Mouse (Mus musculus): Measurements from ENCODE around the gene Gripap1. TPM values are rescaled to one million over a fixed set of nuclear protein-coding genes. Genes with fewer than 3 reads are reported as not detected.
"Not testable (repeated sequence)": the region's sequence is repeated elsewhere in the genome, so short reads cannot be mapped to it uniquely, and the experiment has no call there.

Gene Gripap1
- polyA plus RNA-seq, 1 experiment = 30.3 TPM

DNA sequence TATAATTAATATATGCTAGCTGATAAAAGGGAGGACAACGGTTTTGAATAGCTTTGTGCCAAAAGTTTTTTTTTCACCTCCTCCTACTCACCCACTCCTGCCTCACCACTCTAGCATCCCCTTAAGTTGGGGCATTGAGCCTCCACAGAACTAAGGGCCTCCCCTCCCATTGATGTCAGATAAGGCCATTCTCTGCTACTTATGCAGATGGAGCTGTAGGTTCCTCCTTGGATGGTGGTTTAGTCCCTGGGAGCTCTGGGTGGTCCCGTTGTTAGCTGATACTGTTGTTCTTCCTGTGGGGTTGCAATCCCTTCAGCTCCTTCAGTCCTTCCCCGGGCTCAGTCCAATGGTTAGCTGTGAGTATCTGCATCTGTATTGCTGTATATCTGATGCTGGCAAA, 10.3 kb upstream of the Gripap1 start:
- Histone ChIP-seq H3K4me3 (ENCODE audit: insufficient read depth, low read depth, low read length) (no peak overlapping the region), H3K36me3 (ENCODE audit: control insufficient read depth, insufficient read depth, low read length) (no peaks in the 10 kb centered on the region), H3K27me3 (replicated peaks; ENCODE audit: control insufficient read depth, insufficient read depth, low read length) (no peaks in the 10 kb centered on the region), H3K4me1 (ENCODE audit: control insufficient read depth, insufficient read depth, low read length) (no peaks in the 10 kb centered on the region; the same call in 1 of the 2 replicates), H3K27ac (ENCODE audit: insufficient read depth, low read depth, low read length) (no peak overlapping the region)
- WGBS = 22% methylated on average over 3 of the region's 3 CpGs
- no peak for DNase-seq
- TF ChIP-seq CTCF (conservative IDR thresholded peaks at IDR 0.05; ENCODE audit: insufficient read depth, insufficient read length, low read depth, low read length) (no peak), POLR2A (IDR thresholded peaks at IDR 0.05; ENCODE audit: low read depth, low read length) (no peak)

DNA sequence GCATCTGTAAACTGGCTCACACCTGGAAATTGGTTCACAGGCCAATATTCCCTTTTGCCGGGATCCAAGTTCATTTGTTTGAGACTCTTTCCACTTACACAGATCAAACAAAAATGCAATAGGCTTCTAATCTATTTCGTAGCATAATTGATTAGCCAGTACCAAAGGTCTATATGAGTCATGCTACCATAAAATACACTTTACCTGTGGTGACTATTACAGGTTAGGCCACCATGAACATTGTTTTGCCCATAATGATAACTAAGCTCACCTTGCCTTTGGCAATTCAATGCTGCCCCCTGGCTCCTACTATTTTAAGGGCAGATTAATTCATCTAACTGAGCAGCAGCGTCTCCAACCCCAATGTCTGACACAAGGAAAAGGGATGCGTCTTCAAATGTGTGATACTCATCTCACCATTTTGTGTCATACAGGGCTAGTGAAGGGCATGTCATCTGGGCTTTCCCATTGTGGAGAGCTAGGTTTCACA, 6.9 kb upstream of the Gripap1 start:
- H3K27me3 ChIP-seq (replicated peaks; ENCODE audit: control insufficient read depth, insufficient read depth, low read length) = no peaks in the 10 kb centered on the region
- no peaks in the 10 kb centered on the region for H3K36me3 ChIP-seq (ENCODE audit: control insufficient read depth, insufficient read depth, low read length)
- H3K4me3 ChIP-seq (ENCODE audit: insufficient read depth, low read depth, low read length) = no peak overlapping the region
- TF ChIP-seq POLR2A (IDR thresholded peaks at IDR 0.05; ENCODE audit: low read depth, low read length) = no peak
- TF ChIP-seq CTCF (conservative IDR thresholded peaks at IDR 0.05; ENCODE audit: insufficient read depth, insufficient read length, low read depth, low read length) = no peak
- WGBS = 77% methylated on average over 4 of the region's 4 CpGs
- H3K27ac ChIP-seq (ENCODE audit: insufficient read depth, low read depth, low read length) = no peak overlapping the region
- no peaks in the 10 kb centered on the region; the same call in 1 of the 2 replicates for H3K4me1 ChIP-seq (ENCODE audit: control insufficient read depth, insufficient read depth, low read length)
- DNase-seq = no peak

DNA sequence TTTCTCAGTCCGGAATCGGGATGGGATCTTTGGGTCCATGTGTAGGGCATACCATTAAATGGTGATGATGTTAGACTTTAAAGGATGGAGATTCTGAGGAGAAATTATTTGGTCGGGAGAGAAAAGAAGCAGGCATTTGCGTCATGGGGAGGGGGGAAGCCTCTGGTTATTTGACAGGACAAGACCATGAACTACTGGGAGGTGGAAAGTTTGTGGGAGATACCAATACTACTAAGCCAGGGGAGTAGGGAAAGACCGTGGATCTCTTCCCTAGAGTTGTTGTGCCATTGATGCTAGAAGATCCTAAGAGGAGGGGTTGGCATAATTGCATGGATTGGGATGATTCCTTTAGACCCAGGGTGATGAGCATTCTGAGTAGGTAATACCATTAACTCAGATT, 744 bp downstream of the Gripap1 start:
- WGBS = 6% methylated on average over 5 of the region's 5 CpGs
- H3K4me3 ChIP-seq (ENCODE audit: insufficient read depth, low read depth, low read length) = peak overlapping the region; percentile 78
- H3K27me3 ChIP-seq (replicated peaks; ENCODE audit: control insufficient read depth, insufficient read depth, low read length) = no peaks in the 10 kb centered on the region
- H3K27ac ChIP-seq (ENCODE audit: insufficient read depth, low read depth, low read length) = peak overlapping the region; percentile 21; the same call in 1 of the 2 replicates
- TF ChIP-seq POLR2A (IDR thresholded peaks at IDR 0.05; ENCODE audit: low read depth, low read length) (no peak), CTCF (conservative IDR thresholded peaks at IDR 0.05; ENCODE audit: insufficient read depth, insufficient read length, low read depth, low read length) (no peak)
- peaks cover 3% of the 10 kb centered on the region; the same call in 1 of the 2 replicates for H3K4me1 ChIP-seq (ENCODE audit: control insufficient read depth, insufficient read depth, low read length)
- DNase-seq = no peak
- no peaks in the 10 kb centered on the region for H3K36me3 ChIP-seq (ENCODE audit: control insufficient read depth, insufficient read depth, low read length)

DNA sequence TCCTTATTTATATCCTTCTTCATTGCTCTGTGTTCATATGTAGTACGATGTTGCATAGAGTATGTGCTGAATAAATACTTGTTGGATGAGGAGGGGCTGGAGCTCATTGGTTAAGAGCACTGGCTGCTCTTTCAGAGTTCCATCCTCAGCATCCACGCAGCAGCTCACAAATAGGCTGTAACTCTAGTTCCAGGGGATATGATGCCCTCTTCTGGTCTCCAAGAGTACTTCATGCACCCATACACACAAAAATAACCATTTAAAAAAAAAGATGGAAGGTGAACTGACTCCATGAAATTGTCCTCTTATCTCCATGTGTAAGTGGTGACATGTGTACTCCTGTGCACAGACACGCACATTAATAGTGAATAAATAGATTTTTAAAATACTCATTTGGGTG, 3.8 kb downstream of the Gripap1 start:
- Histone ChIP-seq H3K27ac (ENCODE audit: insufficient read depth, low read depth, low read length) (no peak overlapping the region), H3K4me3 (ENCODE audit: insufficient read depth, low read depth, low read length) (no peak overlapping the region), H3K36me3 (ENCODE audit: control insufficient read depth, insufficient read depth, low read length) (no peaks in the 10 kb centered on the region), H3K27me3 (replicated peaks; ENCODE audit: control insufficient read depth, insufficient read depth, low read length) (no peaks in the 10 kb centered on the region), H3K4me1 (ENCODE audit: control insufficient read depth, insufficient read depth, low read length) (peaks cover 3% of the 10 kb centered on the region; the same call in 1 of the 2 replicates)
- 46% methylated on average over 3 of the region's 3 CpGs for WGBS
- peak; percentile 24 for DNase-seq
- TF ChIP-seq POLR2A (IDR thresholded peaks at IDR 0.05; ENCODE audit: low read depth, low read length) (no peak), CTCF (conservative IDR thresholded peaks at IDR 0.05; ENCODE audit: insufficient read depth, insufficient read length, low read depth, low read length) (peak; percentile 30; the same call in 1 of the 2 replicates)

DNA sequence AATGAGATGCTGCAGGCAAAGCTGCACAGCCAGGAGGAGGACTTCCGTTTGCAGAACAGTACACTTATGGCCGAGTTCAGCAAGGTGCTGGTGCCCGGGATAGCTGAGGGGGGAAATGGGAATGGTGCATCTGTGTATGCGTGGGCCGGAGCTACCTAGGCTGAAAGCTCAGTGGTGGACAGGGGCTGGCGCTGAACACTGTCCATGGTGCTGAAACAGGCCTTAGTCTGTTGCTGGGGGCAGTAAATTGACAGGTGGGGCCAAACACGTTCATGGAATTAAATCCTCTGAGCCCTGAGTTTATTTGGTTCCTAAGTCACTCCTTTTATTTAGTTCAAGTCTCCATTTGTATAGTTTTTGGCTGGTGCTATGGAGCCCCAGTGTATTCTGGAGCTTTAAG, 5.5 kb downstream of the Gripap1 start:
- TF ChIP-seq POLR2A (IDR thresholded peaks at IDR 0.05; ENCODE audit: low read depth, low read length) = no peak
- no peak for TF ChIP-seq CTCF (conservative IDR thresholded peaks at IDR 0.05; ENCODE audit: insufficient read depth, insufficient read length, low read depth, low read length)
- peaks cover 3% of the 10 kb centered on the region; the same call in 1 of the 2 replicates for H3K4me1 ChIP-seq (ENCODE audit: control insufficient read depth, insufficient read depth, low read length)
- DNase-seq = peak; percentile 26
- no peak overlapping the region for H3K27ac ChIP-seq (ENCODE audit: insufficient read depth, low read depth, low read length)
- H3K36me3 ChIP-seq (ENCODE audit: control insufficient read depth, insufficient read depth, low read length) = no peaks in the 10 kb centered on the region
- H3K27me3 ChIP-seq (replicated peaks; ENCODE audit: control insufficient read depth, insufficient read depth, low read length) = no peaks in the 10 kb centered on the region
- WGBS = 15% methylated on average over 7 of the region's 7 CpGs
- H3K4me3 ChIP-seq (ENCODE audit: insufficient read depth, low read depth, low read length) = no peak overlapping the region

DNA sequence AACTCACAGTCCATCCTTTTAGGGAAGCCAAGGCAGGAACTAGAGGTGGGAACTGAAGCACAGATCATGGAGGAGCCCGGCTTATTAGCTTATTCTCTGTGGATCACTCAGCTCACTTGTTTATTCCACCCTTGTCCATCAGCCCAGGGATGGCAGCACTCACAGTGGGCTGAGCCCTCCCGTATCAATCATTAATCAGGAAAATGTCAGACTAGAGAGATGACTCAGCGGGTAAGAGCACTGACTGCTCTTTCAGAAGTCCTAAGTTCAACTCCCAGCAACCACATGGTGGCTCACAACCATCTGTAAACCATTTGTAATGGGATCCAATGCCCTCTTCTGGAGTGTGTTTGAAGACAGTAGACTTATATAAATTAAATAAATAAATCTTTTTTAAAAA, 7.8 kb downstream of the Gripap1 start:
- TF ChIP-seq POLR2A (IDR thresholded peaks at IDR 0.05; ENCODE audit: low read depth, low read length) (no peak), CTCF (conservative IDR thresholded peaks at IDR 0.05; ENCODE audit: insufficient read depth, insufficient read length, low read depth, low read length) (no peak)
- Histone ChIP-seq H3K36me3 (ENCODE audit: control insufficient read depth, insufficient read depth, low read length) (no peaks in the 10 kb centered on the region), H3K27ac (ENCODE audit: insufficient read depth, low read depth, low read length) (no peak overlapping the region), H3K4me1 (ENCODE audit: control insufficient read depth, insufficient read depth, low read length) (no peaks in the 10 kb centered on the region), H3K27me3 (replicated peaks; ENCODE audit: control insufficient read depth, insufficient read depth, low read length) (no peaks in the 10 kb centered on the region), H3K4me3 (ENCODE audit: insufficient read depth, low read depth, low read length) (no peak overlapping the region)
- WGBS = 56% methylated on average over 3 of the region's 3 CpGs
- peak; percentile 80 for DNase-seq

DNA sequence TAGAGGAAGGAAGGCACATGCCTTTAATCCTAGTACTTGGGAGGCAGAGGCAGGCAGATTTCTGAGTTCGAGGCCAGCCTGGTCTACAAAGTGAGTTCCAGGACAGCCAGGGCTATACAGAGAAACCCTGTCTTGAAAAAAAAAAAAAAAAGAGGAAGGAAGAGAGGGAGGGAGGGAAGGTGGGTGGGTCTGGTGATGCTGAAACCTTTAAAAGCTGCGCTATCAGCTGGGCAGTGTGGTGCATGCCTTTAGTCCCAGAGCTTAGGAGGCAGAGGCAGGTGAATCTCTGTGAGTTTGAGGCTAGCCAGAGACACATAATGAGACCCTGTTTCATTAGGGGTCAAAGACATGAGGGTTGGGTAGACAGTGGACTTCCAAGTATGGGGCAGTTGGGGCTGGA, 12.6 kb downstream of the Gripap1 start:
- 89% methylated on average over 1 of the region's 2 CpGs for WGBS
- H3K36me3 ChIP-seq (ENCODE audit: control insufficient read depth, insufficient read depth, low read length); DNase-seq: not testable (repeated sequence)

More for the DNA sequence above, 12.6 kb downstream of the Gripap1 start:
- not testable (repeated sequence) for H3K4me1 ChIP-seq (ENCODE audit: control insufficient read depth, insufficient read depth, low read length); H3K27ac ChIP-seq (ENCODE audit: insufficient read depth, low read depth, low read length); H3K27me3 ChIP-seq (replicated peaks; ENCODE audit: control insufficient read depth, insufficient read depth, low read length); H3K4me3 ChIP-seq (ENCODE audit: insufficient read depth, low read depth, low read length)

Measured in kidney, adult 2 months (tissue).